Mouse (Mus musculus): ENCODE measurements at regions not wholly inside any gene's neighbourhood (a gene's known extent, or its start where the extent isn't known, plus 50 kb on each side); places are given as distances from the start of the nearest gene placed in this dataset.

DNA sequence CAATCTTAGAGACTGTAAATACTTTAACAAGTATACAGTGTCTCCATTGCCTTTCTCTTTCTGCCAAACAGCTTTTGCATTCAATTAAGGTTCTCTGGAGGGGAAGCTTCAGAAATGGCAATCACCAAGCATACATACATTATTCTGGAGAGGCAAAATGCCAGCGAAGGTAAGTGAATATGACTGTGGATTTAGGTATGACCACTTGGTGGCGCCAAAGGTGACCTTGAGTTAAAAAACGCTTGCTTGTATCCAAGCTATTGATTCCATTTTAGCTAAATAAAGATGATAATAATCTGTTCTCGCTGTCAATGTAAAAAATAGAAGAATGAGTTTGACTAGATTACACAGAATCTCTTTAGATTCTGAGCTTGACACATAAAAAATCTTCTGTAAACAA, 117.7 kb downstream of the Vmn2r79 start:
- no peaks in the 10 kb centered on the region for H3K27me3 ChIP-seq (ENCODE audit: control insufficient read depth, insufficient read depth, low read length)
- no peaks in the 10 kb centered on the region for H3K4me1 ChIP-seq (ENCODE audit: control insufficient read depth, insufficient read depth, low read length)
- peak; percentile 57 for DNase-seq (ENCODE audit: extremely low read depth, low read depth, low spot score)
- WGBS: 3% methylated on average over 4 of the region's 4 CpGs
- H3K79me2 ChIP-seq (ENCODE audit: control insufficient read depth, insufficient read depth, low read length): no peaks in the 10 kb centered on the region
- no peak overlapping the region for H3K27ac ChIP-seq (replicated peaks; ENCODE audit: insufficient read depth, low read depth, low read length)
- TF ChIP-seq CTCF (IDR thresholded peaks at IDR 0.05; ENCODE audit: low read depth, low read length) (peak; percentile 43), POLR2A (IDR thresholded peaks at IDR 0.05; ENCODE audit: extremely low read depth, insufficient read depth, low read length) (no peak)
- H3K4me3 ChIP-seq (ENCODE audit: insufficient read depth, low read depth, low read length): no peak overlapping the region
- H3K9ac ChIP-seq (ENCODE audit: low read depth, low read length): no peak overlapping the region
- no peaks in the 10 kb centered on the region for H3K36me3 ChIP-seq (ENCODE audit: control insufficient read depth, insufficient read depth, low read length)

DNA sequence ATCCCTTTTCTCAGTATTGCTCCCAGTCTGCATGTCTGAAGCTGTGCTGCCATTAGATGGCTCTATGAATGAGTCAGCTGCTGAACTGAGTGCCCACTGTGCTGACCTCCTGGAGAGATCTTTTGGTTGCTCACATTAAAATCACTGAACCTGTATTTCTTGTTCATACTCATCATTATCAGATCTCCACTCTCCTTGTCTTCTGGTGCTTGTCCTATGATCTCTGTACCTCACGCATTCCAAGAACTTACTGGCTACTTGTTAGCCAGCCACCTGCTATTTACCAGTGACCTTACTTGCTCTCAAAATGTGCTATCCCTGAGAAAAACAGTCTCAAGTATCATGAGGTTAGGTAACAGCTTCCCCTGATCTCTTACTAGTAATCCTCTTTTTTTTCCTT, 123.4 kb upstream of the Nox4 start:
- Histone ChIP-seq H3K4me3 (ENCODE audit: insufficient read depth, low read depth, low read length) (no peak overlapping the region), H3K27me3 (ENCODE audit: control insufficient read depth, insufficient read depth, low read length) (no peaks in the 10 kb centered on the region), H3K9ac (ENCODE audit: low read depth, low read length) (no peak overlapping the region), H3K79me2 (ENCODE audit: control insufficient read depth, insufficient read depth, low read length) (no peaks in the 10 kb centered on the region), H3K4me1 (ENCODE audit: control insufficient read depth, insufficient read depth, low read length) (no peaks in the 10 kb centered on the region), H3K36me3 (ENCODE audit: control insufficient read depth, insufficient read depth, low read length) (no peaks in the 10 kb centered on the region), H3K27ac (replicated peaks; ENCODE audit: insufficient read depth, low read depth, low read length) (no peak overlapping the region)
- no peak for TF ChIP-seq POLR2A (IDR thresholded peaks at IDR 0.05; ENCODE audit: extremely low read depth, insufficient read depth, low read length)
- no peak for TF ChIP-seq CTCF (IDR thresholded peaks at IDR 0.05; ENCODE audit: low read depth, low read length)
- DNase-seq (ENCODE audit: extremely low read depth, low read depth, low spot score): no peak
- 94% methylated on average over 1 of the region's 1 CpGs for WGBS

DNA sequence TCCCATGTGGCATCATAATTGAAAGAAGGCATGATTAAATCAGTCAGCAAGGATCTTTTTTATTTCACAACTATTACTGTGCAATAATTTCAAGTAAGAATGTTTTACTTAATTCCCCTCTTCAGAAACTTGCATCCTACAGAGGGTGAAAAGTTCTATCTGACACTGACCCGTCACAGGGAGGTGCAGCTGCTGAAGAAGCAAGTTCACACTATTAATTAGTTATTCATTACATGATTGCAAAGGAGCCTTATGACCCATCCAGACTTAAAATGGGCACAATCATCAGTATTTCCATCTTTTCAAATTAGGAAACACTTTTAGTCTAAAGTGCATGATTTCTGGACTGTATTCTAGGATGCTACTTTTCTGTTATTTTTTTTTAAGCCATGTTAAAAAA, 100.0 kb upstream of the Nox4 start:
- DNase-seq (ENCODE audit: extremely low read depth, low read depth, low spot score): peak; percentile 20
- no peaks in the 10 kb centered on the region for H3K79me2 ChIP-seq (ENCODE audit: control insufficient read depth, insufficient read depth, low read length)
- H3K4me1 ChIP-seq (ENCODE audit: control insufficient read depth, insufficient read depth, low read length): no peaks in the 10 kb centered on the region
- TF ChIP-seq POLR2A (IDR thresholded peaks at IDR 0.05; ENCODE audit: extremely low read depth, insufficient read depth, low read length) (no peak), CTCF (IDR thresholded peaks at IDR 0.05; ENCODE audit: low read depth, low read length) (no peak)
- WGBS: 39% methylated on average over 1 of the region's 1 CpGs
- H3K27ac ChIP-seq (replicated peaks; ENCODE audit: insufficient read depth, low read depth, low read length): no peak overlapping the region
- H3K4me3 ChIP-seq (ENCODE audit: insufficient read depth, low read depth, low read length): no peak overlapping the region
- no peaks in the 10 kb centered on the region for H3K27me3 ChIP-seq (ENCODE audit: control insufficient read depth, insufficient read depth, low read length)
- no peaks in the 10 kb centered on the region for H3K36me3 ChIP-seq (ENCODE audit: control insufficient read depth, insufficient read depth, low read length)
- H3K9ac ChIP-seq (ENCODE audit: low read depth, low read length): no peak overlapping the region

DNA sequence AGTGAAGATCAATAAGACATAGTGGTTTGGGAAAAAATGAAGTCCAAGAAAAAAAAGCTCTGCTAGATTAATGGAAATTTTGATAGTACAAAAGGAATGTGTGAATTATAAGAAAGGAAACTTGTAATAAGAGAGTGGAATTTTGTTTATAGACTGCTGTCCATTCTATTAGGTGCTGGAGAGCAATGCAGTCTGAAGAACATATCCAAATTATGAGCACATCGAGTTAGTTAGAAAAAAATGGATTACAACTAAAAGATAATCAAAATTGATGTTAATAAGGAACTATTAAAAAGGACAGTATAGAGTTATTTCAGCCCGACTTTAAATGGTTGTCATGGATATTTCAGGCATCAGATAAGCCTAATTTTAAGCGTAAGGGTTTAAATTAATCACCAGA, 98.2 kb upstream of the Nox4 start:
- H3K4me1 ChIP-seq (ENCODE audit: control insufficient read depth, insufficient read depth, low read length): no peaks in the 10 kb centered on the region
- no peak for DNase-seq (ENCODE audit: extremely low read depth, low read depth, low spot score)
- H3K9ac ChIP-seq (ENCODE audit: low read depth, low read length): no peak overlapping the region
- H3K79me2 ChIP-seq (ENCODE audit: control insufficient read depth, insufficient read depth, low read length): no peaks in the 10 kb centered on the region
- no peaks in the 10 kb centered on the region for H3K27me3 ChIP-seq (ENCODE audit: control insufficient read depth, insufficient read depth, low read length)
- H3K27ac ChIP-seq (replicated peaks; ENCODE audit: insufficient read depth, low read depth, low read length): no peak overlapping the region
- TF ChIP-seq CTCF (IDR thresholded peaks at IDR 0.05; ENCODE audit: low read depth, low read length) (no peak), POLR2A (IDR thresholded peaks at IDR 0.05; ENCODE audit: extremely low read depth, insufficient read depth, low read length) (no peak)
- no peak overlapping the region for H3K4me3 ChIP-seq (ENCODE audit: insufficient read depth, low read depth, low read length)
- no peaks in the 10 kb centered on the region for H3K36me3 ChIP-seq (ENCODE audit: control insufficient read depth, insufficient read depth, low read length)
- 63% methylated on average over 3 of the region's 3 CpGs for WGBS

DNA sequence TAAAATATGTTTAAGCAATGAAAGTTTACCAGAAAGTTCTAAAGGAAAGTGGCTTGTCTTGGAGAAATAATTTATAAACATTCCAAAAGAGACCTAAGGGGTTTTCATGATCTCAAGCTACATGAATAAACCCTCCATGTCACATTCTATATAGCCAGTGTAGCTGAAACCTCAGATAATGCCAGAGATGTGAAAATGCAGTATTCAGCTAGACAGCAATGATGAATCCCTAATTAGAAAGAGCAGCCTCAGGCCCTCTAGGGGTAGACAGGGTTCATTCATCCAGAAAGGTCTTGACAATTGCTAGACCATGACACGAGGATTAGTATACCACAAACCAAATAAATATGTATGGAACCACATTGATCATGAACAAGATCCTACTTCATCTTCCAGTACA, 97.2 kb upstream of the Nox4 start:
- TF ChIP-seq POLR2A (IDR thresholded peaks at IDR 0.05; ENCODE audit: extremely low read depth, insufficient read depth, low read length): no peak
- no peak for TF ChIP-seq CTCF (IDR thresholded peaks at IDR 0.05; ENCODE audit: low read depth, low read length)
- H3K9ac ChIP-seq (ENCODE audit: low read depth, low read length): no peak overlapping the region
- H3K27me3 ChIP-seq (ENCODE audit: control insufficient read depth, insufficient read depth, low read length): no peaks in the 10 kb centered on the region
- no peak overlapping the region for H3K27ac ChIP-seq (replicated peaks; ENCODE audit: insufficient read depth, low read depth, low read length)
- no peak for DNase-seq (ENCODE audit: extremely low read depth, low read depth, low spot score)
- no peaks in the 10 kb centered on the region for H3K4me1 ChIP-seq (ENCODE audit: control insufficient read depth, insufficient read depth, low read length)
- H3K36me3 ChIP-seq (ENCODE audit: control insufficient read depth, insufficient read depth, low read length): no peaks in the 10 kb centered on the region
- WGBS: 56% methylated on average over 1 of the region's 1 CpGs
- no peak overlapping the region for H3K4me3 ChIP-seq (ENCODE audit: insufficient read depth, low read depth, low read length)
- no peaks in the 10 kb centered on the region for H3K79me2 ChIP-seq (ENCODE audit: control insufficient read depth, insufficient read depth, low read length)

DNA sequence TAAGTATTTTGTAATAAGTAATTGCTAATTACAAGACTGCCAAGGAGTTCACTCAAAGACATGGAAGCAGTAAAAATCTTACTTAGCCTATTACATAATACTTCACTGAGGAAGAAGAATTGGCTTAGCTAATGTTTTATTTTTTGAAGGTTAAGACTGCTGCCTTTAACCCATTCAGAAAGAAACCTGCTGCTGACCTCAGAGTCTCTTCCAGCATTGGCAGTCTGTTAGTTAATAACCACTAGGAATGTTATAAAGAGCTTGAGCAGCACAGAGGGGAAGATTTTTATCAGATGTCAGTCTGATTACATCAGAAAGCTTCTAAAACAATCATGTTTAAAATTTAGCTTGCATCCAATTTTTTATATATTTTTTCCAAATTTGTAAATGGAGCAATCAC, 94.9 kb upstream of the Nox4 start:
- no peaks in the 10 kb centered on the region for H3K79me2 ChIP-seq (ENCODE audit: control insufficient read depth, insufficient read depth, low read length)
- no peak for DNase-seq (ENCODE audit: extremely low read depth, low read depth, low spot score)
- TF ChIP-seq CTCF (IDR thresholded peaks at IDR 0.05; ENCODE audit: low read depth, low read length): no peak
- TF ChIP-seq POLR2A (IDR thresholded peaks at IDR 0.05; ENCODE audit: extremely low read depth, insufficient read depth, low read length): no peak
- H3K4me1 ChIP-seq (ENCODE audit: control insufficient read depth, insufficient read depth, low read length): no peaks in the 10 kb centered on the region
- H3K27me3 ChIP-seq (ENCODE audit: control insufficient read depth, insufficient read depth, low read length): no peaks in the 10 kb centered on the region
- H3K36me3 ChIP-seq (ENCODE audit: control insufficient read depth, insufficient read depth, low read length): no peaks in the 10 kb centered on the region
- H3K27ac ChIP-seq (replicated peaks; ENCODE audit: insufficient read depth, low read depth, low read length): no peak overlapping the region
- no peak overlapping the region for H3K4me3 ChIP-seq (ENCODE audit: insufficient read depth, low read depth, low read length)
- no peak overlapping the region for H3K9ac ChIP-seq (ENCODE audit: low read depth, low read length)
